Comparison of ENCODE assay signal across 15 mouse cellular contexts in genomic region chr16:6882683-6883430, GRCm38 (mm10).
DNase-seq lines count a peak whose midpoint lies in the region; ATAC-seq and TF ChIP-seq lines count a peak whose summit lies in the region.
"Had no signal": no experiment of that assay in that cellular context is flagged by ENCODE, and none has a peak within 500 bp of the region (broad histone marks: within the 10 kb centered on the region; RNA-seq: fewer than 3 reads in every experiment).

No protein-coding gene starts in this region.

- H3K27me3 ChIP-seq in hindbrain, embryonic 13.5 days = no peaks in the 10 kb centered on the region
- H3K27me3 ChIP-seq in midbrain, embryonic 15.5 days (replicated peaks) = no peaks in the 10 kb centered on the region
- H3K27me3 ChIP-seq: heart, embryonic 15.5 days; limb, embryonic 12.5 days had no signal

- H3K27ac ChIP-seq in hindbrain, embryonic 13.5 days = peak overlapping the region; percentile 77
- peak overlapping the region; percentile 57; the same call in 1 of the 2 replicates for H3K27ac ChIP-seq in midbrain, embryonic 15.5 days
- H3K27ac ChIP-seq: heart, embryonic 15.5 days; limb, embryonic 12.5 days had no signal

- TF ChIP-seq CTCF in brain, embryonic 14.5 days (IDR thresholded peaks at IDR 0.05; ENCODE audit: borderline replicate concordance, extremely low read depth, insufficient read depth, insufficient read length) = no peak

- H3K9me3 ChIP-seq in hindbrain, embryonic 13.5 days = no peaks in the 10 kb centered on the region
- H3K9me3 ChIP-seq in midbrain, embryonic 15.5 days = no peaks in the 10 kb centered on the region
- H3K9me3 ChIP-seq: heart, embryonic 15.5 days; limb, embryonic 12.5 days had no signal

- H3K4me3 ChIP-seq in hindbrain, embryonic 13.5 days = no peak overlapping the region
- H3K4me3 ChIP-seq in midbrain, embryonic 15.5 days = no peak overlapping the region
- H3K4me3 ChIP-seq: erythroblast, embryonic 14.5 days; heart, embryonic 15.5 days; limb, embryonic 12.5 days had no signal

- DNase-seq in embryo, embryonic 10.5 days (ENCODE audit: low spot score) = peak; percentile 11
- no peak for DNase-seq in embryo, embryonic 9.5 days (ENCODE audit: extremely low spot score)
- peak; percentile 53 for DNase-seq in brain, embryonic 14.5 days (ENCODE audit: low read depth)
- no peak for DNase-seq in heart, postnatal 36 days
- no peak for DNase-seq in heart, postnatal 14 days
- DNase-seq in left cerebral cortex, postnatal 14 days (ENCODE audit: low spot score in 2 of 2) = no peak
- DNase-seq: gastrocnemius, postnatal 14 days; kidney, adult 2 months; lung, embryonic 14.5 days had no signal

- H3K4me1 ChIP-seq in hindbrain, embryonic 13.5 days (replicated peaks) = peaks cover 49% of the 10 kb centered on the region
- peaks cover 17% of the 10 kb centered on the region; the same call in 1 of the 2 replicates for H3K4me1 ChIP-seq in midbrain, embryonic 15.5 days
- H3K4me1 ChIP-seq: heart, embryonic 15.5 days had no signal

- H3K9ac ChIP-seq in hindbrain, embryonic 13.5 days = peak overlapping the region; percentile 58
- 0 out of 2 replicates have a peak overlapping the region, but pooled peaks have one; percentile 4 for H3K9ac ChIP-seq in midbrain, embryonic 15.5 days
- H3K9ac ChIP-seq: heart, embryonic 15.5 days; limb, embryonic 12.5 days; lung, embryonic 14.5 days had no signal

- 35% methylated on average over 12 of the region's 12 CpGs for WGBS in hindbrain, embryonic 13.5 days
- WGBS in midbrain, embryonic 15.5 days = 28% methylated on average over 12 of the region's 12 CpGs

- 0 out of 2 replicates have a peak, but pooled peaks have one; percentile 36 for ATAC-seq in hindbrain, embryonic 13.5 days (ENCODE audit: low FRiP score)
- ATAC-seq in midbrain, embryonic 15.5 days (replicated peaks) = peak; percentile 37; the same call in 1 of the 2 replicates

- H3K4me2 ChIP-seq in hindbrain, embryonic 13.5 days = peak overlapping the region; percentile 25
- H3K4me2 ChIP-seq in midbrain, embryonic 15.5 days = 0 out of 2 replicates have a peak overlapping the region, but pooled peaks have one; percentile 15
- H3K4me2 ChIP-seq: heart, embryonic 15.5 days; limb, embryonic 12.5 days; lung, embryonic 14.5 days had no signal

- H3K36me3 ChIP-seq in hindbrain, embryonic 13.5 days = no peaks in the 10 kb centered on the region
- H3K36me3 ChIP-seq in midbrain, embryonic 15.5 days (replicated peaks) = no peaks in the 10 kb centered on the region
- H3K36me3 ChIP-seq: G1E; heart, embryonic 15.5 days; limb, embryonic 12.5 days had no signal

- intact Hi-C loops in heart, postnatal 36 days (cut with DNase I) = no loop called here
- intact Hi-C loops in heart, postnatal 14 days (cut with DNase I) = no loop called here
- intact Hi-C loops in left cerebral cortex, postnatal 14 days (cut with DNase I) = no loop called here

- TF ChIP-seq POLR2A in brain, embryonic 14.5 days (IDR thresholded peaks at IDR 0.05; ENCODE audit: borderline replicate concordance, extremely low read depth, insufficient read depth, insufficient read length, poor library complexity, severe bottlenecking) = no peak

Comparison
In these comparisons a context has a peak if more than half of its experiments do, and no peak if none do; other contexts are left out.
1. DNase-seq: peak in embryo, embryonic 10.5 days (single experiment) and brain, embryonic 14.5 days (single experiment); none in embryo, embryonic 9.5 days (single experiment), heart, postnatal 36 days (0 of 2), heart, postnatal 14 days (0 of 2) and left cerebral cortex, postnatal 14 days (0 of 2).